Mouse (Mus musculus) small intestine, adult 2 months (tissue): ENCODE data around the gene Cant1.

ENCODE experiments used
- CTCF ChIP-seq: fragments of 200-500 bp; IDR thresholded peaks from 2 replicates; pipeline ENCODE4 v1.5.1; 2012; ENCODE audit warnings: low read depth, mild to moderate bottlenecking, control low read depth, inconsistent platforms, low read length, moderate library complexity, mixed read lengths; ENCODE audit not compliant: insufficient replicate concordance, insufficient read length; ENCODE audit errors: extremely low read depth
- POLR2A ChIP-seq: fragments of 200-500 bp; IDR thresholded peaks from 2 replicates; pipeline ENCODE4 v1.6.1; 2012; ENCODE audit warnings: low read depth, mild to moderate bottlenecking, control low read depth, inconsistent platforms, low read length, moderate library complexity

GRCm38 (mm10) chr11:118420261-118420660 lies 1.4 kb upstream of the Cant1 start:
- no peak for TF ChIP-seq POLR2A
- no peak for TF ChIP-seq CTCF
